ENCODE assay signal across 23 mouse cellular contexts in the genomic region with DNA sequence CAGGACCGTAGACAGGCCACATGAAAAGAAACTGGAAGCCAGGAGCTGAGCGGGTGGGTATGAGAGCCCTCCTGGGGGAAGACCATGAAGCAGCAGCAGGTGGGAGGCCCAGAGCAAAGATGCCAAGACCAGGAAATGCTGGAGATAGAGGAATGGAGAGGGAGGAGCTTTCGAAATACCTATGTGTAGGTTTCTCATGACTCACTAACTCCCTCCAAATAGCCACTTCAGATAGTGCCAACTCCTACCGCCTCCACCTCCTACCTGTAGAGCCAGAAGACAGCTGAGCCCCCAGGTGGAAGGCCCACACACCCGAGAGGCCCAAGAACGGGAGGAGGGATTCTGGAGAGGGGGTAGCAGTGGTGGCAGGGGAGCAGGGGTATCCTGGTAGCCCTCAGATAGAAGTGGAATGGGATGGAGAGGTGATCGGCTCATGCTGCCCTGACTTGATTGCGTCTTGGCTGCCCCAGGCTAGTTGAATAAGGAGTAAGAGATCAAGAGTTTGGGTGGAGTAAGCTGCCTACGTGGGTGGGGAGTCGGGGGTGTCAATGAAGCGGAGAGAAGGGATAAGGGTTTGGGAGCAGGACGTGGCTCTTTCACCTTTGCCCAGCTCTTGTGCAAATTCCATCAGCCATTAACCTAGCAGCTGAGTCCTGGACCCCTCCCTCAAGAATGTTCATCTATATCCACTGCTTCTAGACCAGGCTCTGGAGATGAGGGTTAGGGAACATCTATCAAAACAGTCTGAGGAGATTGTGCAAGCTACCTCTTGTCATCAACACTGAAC. TPM values are rescaled to one million over a fixed set of nuclear protein-coding genes. Genes with fewer than 3 reads are reported as not detected.
DNase-seq lines count a peak whose midpoint lies in the region; ATAC-seq lines count a peak whose summit lies in the region.
"Had no signal": no experiment of that assay in that cellular context is flagged by ENCODE, and none has a peak within 500 bp of the region (broad histone marks: within the 10 kb centered on the region; RNA-seq: fewer than 3 reads in every experiment).

A gene (minus strand): TSS at position 470 of the 787 bp plus-strand sequence.

- H3K27ac ChIP-seq in embryonic facial prominence, embryonic 13.5 days = no peak within 1 kb of the TSS
- no peak within 1 kb of the TSS for H3K27ac ChIP-seq in embryonic facial prominence, embryonic 10.5 days (replicated peaks)
- peak within 1 kb of the TSS; percentile 19 for H3K27ac ChIP-seq in liver, embryonic 13.5 days
- H3K27ac ChIP-seq: lung, embryonic 15.5 days; neural tube, embryonic 13.5 days had no signal

- no peak for DNase-seq in embryonic facial prominence, embryonic 10.5 days (ENCODE audit: low spot score)
- DNase-seq in right cerebral cortex, postnatal 25 days = peak; percentile 47
- DNase-seq in right cerebral cortex, postnatal 4 days = no peak
- DNase-seq in liver, embryonic 13.5 days = no peak
- no peak for DNase-seq in left cerebral cortex, adult 18-20 months (ENCODE audit: low spot score in 2 of 2)
- DNase-seq in cerebellum, adult 11 months = no peak
- DNase-seq: adrenal gland, postnatal 25 days; cerebellum, postnatal 14 days; forebrain, postnatal 0 days; gastrocnemius, postnatal 25 days; layer of hippocampus, postnatal 36 days; left cerebral cortex, postnatal 4 days; thymus, adult 2 months had no signal

- 0 out of 2 replicates have a peak within 1 kb of the TSS, but pooled peaks have one; percentile 2 for H3K9ac ChIP-seq in embryonic facial prominence, embryonic 13.5 days
- H3K9ac ChIP-seq in liver, embryonic 13.5 days = peak within 1 kb of the TSS; percentile 14; the same call in 1 of the 2 replicates
- H3K9ac ChIP-seq: forebrain, postnatal 0 days; lung, embryonic 15.5 days; neural tube, embryonic 13.5 days had no signal

- peaks cover 35% of the 10 kb centered on the region for H3K36me3 ChIP-seq in embryonic facial prominence, embryonic 13.5 days
- H3K36me3 ChIP-seq in embryonic facial prominence, embryonic 10.5 days (replicated peaks) = peaks cover 37% of the 10 kb centered on the region
- H3K36me3 ChIP-seq in liver, embryonic 13.5 days = peaks cover 39% of the 10 kb centered on the region

- H3K4me2 ChIP-seq in embryonic facial prominence, embryonic 13.5 days = no peak within 1 kb of the TSS
- H3K4me2 ChIP-seq in liver, embryonic 13.5 days = peak within 1 kb of the TSS; percentile 21
- H3K4me2 ChIP-seq: heart, embryonic 11.5 days; lung, embryonic 15.5 days; neural tube, embryonic 13.5 days had no signal

- H3K9me3 ChIP-seq in embryonic facial prominence, embryonic 13.5 days = no peaks in the 10 kb centered on the region
- H3K9me3 ChIP-seq in embryonic facial prominence, embryonic 10.5 days = no peaks in the 10 kb centered on the region
- no peaks in the 10 kb centered on the region for H3K9me3 ChIP-seq in liver, embryonic 13.5 days (replicated peaks)
- H3K9me3 ChIP-seq: lung, embryonic 15.5 days; neural tube, embryonic 13.5 days had no signal

- WGBS in embryonic facial prominence, embryonic 13.5 days = 66% methylated on average over 12 of the region's 12 CpGs
- 68% methylated on average over 12 of the region's 12 CpGs for WGBS in embryonic facial prominence, embryonic 10.5 days
- WGBS in liver, embryonic 13.5 days (ENCODE audit: insufficient replicate concordance) = 54% methylated on average over 12 of the region's 12 CpGs

- no peak within 1 kb of the TSS for H3K4me3 ChIP-seq in embryonic facial prominence, embryonic 13.5 days
- H3K4me3 ChIP-seq in embryonic facial prominence, embryonic 10.5 days = no peak within 1 kb of the TSS
- no peak within 1 kb of the TSS for H3K4me3 ChIP-seq in liver, embryonic 13.5 days (replicated peaks)
- H3K4me3 ChIP-seq: erythroblast, embryonic 14.5 days; lung, embryonic 15.5 days; neural tube, embryonic 13.5 days had no signal

- no peaks in the 10 kb centered on the region for H3K4me1 ChIP-seq in embryonic facial prominence, embryonic 13.5 days
- no peaks in the 10 kb centered on the region for H3K4me1 ChIP-seq in embryonic facial prominence, embryonic 10.5 days
- peaks cover 59% of the 10 kb centered on the region for H3K4me1 ChIP-seq in liver, embryonic 13.5 days (replicated peaks)
- H3K4me1 ChIP-seq: lung, embryonic 15.5 days; neural tube, embryonic 13.5 days had no signal

- peaks cover 9% of the 10 kb centered on the region for H3K27me3 ChIP-seq in embryonic facial prominence, embryonic 13.5 days
- H3K27me3 ChIP-seq in embryonic facial prominence, embryonic 10.5 days (replicated peaks; ENCODE audit: low read depth, poor library complexity, severe bottlenecking) = no peaks in the 10 kb centered on the region
- H3K27me3 ChIP-seq in liver, embryonic 13.5 days = no peaks in the 10 kb centered on the region
- H3K27me3 ChIP-seq: lung, embryonic 15.5 days had no signal

- no peak for ATAC-seq in embryonic facial prominence, embryonic 13.5 days (ENCODE audit: insufficient number of reproducible peaks, insufficient read depth, low FRiP score, low TSS enrichment, low read depth)
- ATAC-seq in liver, embryonic 13.5 days (ENCODE audit: low read depth) = no peak
- ATAC-seq in megakaryocyte progenitor cell, adult 5-6 weeks (replicated peaks; ENCODE audit: poor library complexity) = no peak
- ATAC-seq: activated CD4-positive, CD25-positive, alpha-beta regulatory T cell, adult 4 months; forebrain, postnatal 0 days; inflammation-experienced regulatory T-cells, adult 6 months had no signal

RNA-seq across cellular contexts. Expression of the gene that starts here (rescaled TPM):
- 0.15 and 0.47 TPM in 2 replicates for polyA plus RNA-seq in embryonic facial prominence, embryonic 13.5 days (2015; fragmentation: Nextera tagmentation; extraction: Ambion mirVana)
- 0.06 and 0.08 TPM in 2 replicates for polyA plus RNA-seq in embryonic facial prominence, embryonic 10.5 days (2016; fragmentation: Nextera tagmentation; extraction: Ambion mirVana)
- polyA plus RNA-seq in liver, embryonic 13.5 days (2015; fragmentation: Nextera tagmentation; extraction: Ambion mirVana) = 0.85 and 1.1 TPM in 2 replicates
- 1 to 10 TPM; 2.0 to 3.9 TPM for total RNA-seq in left cerebral cortex, adult 18-20 months (2021)
- 0.15 and 0.44 TPM in 2 replicates for total RNA-seq in megakaryocyte progenitor cell, adult 5-6 weeks (2015)
- not detected in 2 replicates for total RNA-seq in megakaryocyte progenitor cell, adult 5-6 weeks (2017)
- total RNA-seq: forebrain, postnatal 0 days; hematopoietic stem cell, adult 5-6 weeks; left cerebral cortex, postnatal 4 days; megakaryocyte-erythroid progenitor cell, adult 5-6 weeks had no signal
- polyA plus RNA-seq: forebrain, postnatal 0 days; neural tube, embryonic 13.5 days had no signal
